Mouse (Mus musculus): ENCODE data around the gene Olfr898. TPM values are rescaled to one million over a fixed set of nuclear protein-coding genes. Genes with fewer than 3 reads are reported as not detected.

The Olfr898 gene
- not detected for polyA plus RNA-seq (2014; fragmentation: Illumina TruSeq; extraction: RNeasy Lipid Tissue Mini Kit (QIAGEN cat#74804); ENCODE audit: low read depth, low replicate concordance)

DNA sequence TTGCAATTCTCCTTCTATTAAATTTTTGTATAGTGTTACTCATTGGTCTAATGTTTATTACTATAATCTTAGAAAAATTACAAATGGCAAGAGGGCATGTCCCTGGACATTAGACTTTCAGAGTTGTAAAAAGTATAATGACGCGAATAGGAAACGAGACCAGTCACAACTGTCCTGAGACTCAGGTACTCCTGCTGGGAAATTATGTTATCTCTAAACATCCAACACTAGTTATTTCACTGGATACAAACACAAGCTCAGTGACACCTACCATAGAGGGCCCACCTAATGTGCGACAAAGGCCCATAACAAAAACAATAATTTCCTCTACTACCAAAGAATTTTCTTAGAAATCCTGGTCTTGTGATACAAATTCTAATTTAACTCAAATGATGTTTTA, at the start of gene Olfr898:
TSS of gene Olfr898 (plus strand) at position 301 of the 400 bp plus-strand sequence.

DNA sequence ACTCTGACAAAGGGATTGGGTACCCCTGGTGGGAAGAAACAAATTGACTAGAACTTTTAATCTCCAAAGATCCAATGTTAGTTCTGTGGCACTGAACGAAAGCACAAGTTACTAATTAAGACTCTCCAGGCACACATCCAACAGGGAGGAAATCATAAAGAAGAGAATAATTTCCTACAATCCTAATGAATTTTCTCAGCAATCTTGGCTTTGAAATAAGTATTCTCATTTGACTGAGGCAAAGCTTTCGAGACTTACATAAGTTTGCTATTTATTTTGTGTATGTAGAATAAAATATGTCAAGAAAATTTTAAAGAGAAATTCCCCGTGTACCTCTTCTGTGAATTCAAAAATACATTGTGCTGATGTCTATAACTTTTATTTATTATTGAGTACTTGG, 19.5 kb upstream of the Olfr898 start, which contains the start of gene Olfr25:
TSS of gene Olfr25 (plus strand) at position 301 of the 400 bp plus-strand sequence.

DNA sequence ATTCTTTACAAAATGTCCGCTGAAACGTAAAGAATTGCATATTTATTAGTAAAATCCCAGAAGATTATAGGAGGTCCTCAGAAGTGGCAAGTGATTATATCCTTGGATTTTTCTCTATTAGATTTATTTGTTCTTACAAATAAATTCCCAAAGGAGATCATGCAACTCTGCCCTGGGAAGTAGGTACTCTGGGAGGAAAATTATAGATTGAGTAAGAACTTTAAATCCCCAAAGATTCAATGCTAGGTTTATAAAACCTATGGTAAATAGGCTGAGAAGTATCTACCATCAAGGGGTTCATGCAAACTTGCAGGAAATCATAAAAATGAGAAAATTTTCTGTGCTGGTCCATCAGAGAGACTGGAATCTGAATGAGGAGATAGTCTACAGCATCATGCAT, 18.4 kb downstream of the Olfr898 start, which contains the start of gene Olfr250:
TSS of gene Olfr250 (plus strand) at position 301 of the 400 bp plus-strand sequence.

DNA sequence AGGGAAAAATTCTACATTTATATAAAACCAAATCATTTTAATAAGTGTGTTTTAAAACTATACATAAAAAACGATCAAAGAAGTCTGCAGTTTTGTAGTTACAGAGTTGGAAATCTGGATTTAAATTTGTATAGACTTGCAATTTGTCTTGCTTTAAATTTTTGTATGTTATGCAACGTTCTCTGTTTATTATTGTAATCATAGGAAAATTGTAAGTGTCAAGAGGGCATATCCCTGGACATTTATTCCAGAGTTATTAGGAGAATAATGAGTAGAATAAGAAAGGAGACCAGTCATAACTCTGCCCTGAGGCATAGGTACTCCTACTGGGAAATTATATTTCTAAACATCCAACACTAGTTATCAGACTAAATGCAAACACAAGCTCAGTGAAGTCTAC, 28.6 kb downstream of the Olfr898 start, which contains the start of gene Olfr251:
TSS of gene Olfr251 (plus strand) at position 301 of the 400 bp plus-strand sequence.

DNA sequence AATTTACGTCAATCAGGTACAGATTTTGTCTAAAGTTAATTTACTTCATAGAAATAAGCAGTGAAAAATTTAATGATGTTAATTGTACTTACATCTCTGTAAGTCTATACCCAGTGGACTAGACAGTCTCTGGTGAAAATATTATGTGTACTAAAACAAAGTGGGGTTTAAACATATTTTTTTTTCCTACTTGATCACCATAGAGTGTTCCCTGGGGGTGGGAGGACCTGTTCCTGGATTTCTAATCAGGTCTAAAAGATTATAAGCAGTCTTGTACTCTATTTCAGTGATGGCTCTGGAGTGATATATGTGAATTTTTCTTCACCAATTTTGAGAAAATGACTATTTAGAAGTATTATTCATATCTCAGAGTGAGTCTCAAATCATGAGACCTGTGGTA, 53.2 kb downstream of the Olfr898 start, which contains the start of gene Olfr147:
TSS of gene Olfr147 (plus strand) at position 301 of the 400 bp plus-strand sequence.

Other genes with a start within 250 kb of the Olfr898 start
- not detected for gene Olfr888, start 240.3 kb upstream of the Olfr898 start, polyA plus RNA-seq (2014; fragmentation: Illumina TruSeq; extraction: RNeasy Lipid Tissue Mini Kit (QIAGEN cat#74804); ENCODE audit: low read depth, low replicate concordance)
- not detected for gene Olfr889, start 233.2 kb upstream of the Olfr898 start, polyA plus RNA-seq (2014; fragmentation: Illumina TruSeq; extraction: RNeasy Lipid Tissue Mini Kit (QIAGEN cat#74804); ENCODE audit: low read depth, low replicate concordance)
- gene Olfr890, start 205.9 kb upstream of the Olfr898 start, polyA plus RNA-seq (2014; fragmentation: Illumina TruSeq; extraction: RNeasy Lipid Tissue Mini Kit (QIAGEN cat#74804); ENCODE audit: low read depth, low replicate concordance): not detected
- not detected for gene Olfr891, start 167.6 kb upstream of the Olfr898 start, polyA plus RNA-seq (2014; fragmentation: Illumina TruSeq; extraction: RNeasy Lipid Tissue Mini Kit (QIAGEN cat#74804); ENCODE audit: low read depth, low replicate concordance)
- gene Olfr893, start 140.0 kb upstream of the Olfr898 start, polyA plus RNA-seq (2014; fragmentation: Illumina TruSeq; extraction: RNeasy Lipid Tissue Mini Kit (QIAGEN cat#74804); ENCODE audit: low read depth, low replicate concordance): not detected
- gene Olfr894, start 130.4 kb upstream of the Olfr898 start, polyA plus RNA-seq (2014; fragmentation: Illumina TruSeq; extraction: RNeasy Lipid Tissue Mini Kit (QIAGEN cat#74804); ENCODE audit: low read depth, low replicate concordance): not detected
- not detected for gene Olfr143, start 95.6 kb upstream of the Olfr898 start, polyA plus RNA-seq (2014; fragmentation: Illumina TruSeq; extraction: RNeasy Lipid Tissue Mini Kit (QIAGEN cat#74804); ENCODE audit: low read depth, low replicate concordance)
- not detected for gene Olfr895, start 80.6 kb upstream of the Olfr898 start, polyA plus RNA-seq (2014; fragmentation: Illumina TruSeq; extraction: RNeasy Lipid Tissue Mini Kit (QIAGEN cat#74804); ENCODE audit: low read depth, low replicate concordance)
- gene Olfr896-ps1, start 57.3 kb upstream of the Olfr898 start, polyA plus RNA-seq (2014; fragmentation: Illumina TruSeq; extraction: RNeasy Lipid Tissue Mini Kit (QIAGEN cat#74804); ENCODE audit: low read depth, low replicate concordance): not detected
- not detected for gene Olfr25, start 19.4 kb upstream of the Olfr898 start, polyA plus RNA-seq (2014; fragmentation: Illumina TruSeq; extraction: RNeasy Lipid Tissue Mini Kit (QIAGEN cat#74804); ENCODE audit: low read depth, low replicate concordance)
- gene Olfr250, start 18.5 kb downstream of the Olfr898 start, polyA plus RNA-seq (2014; fragmentation: Illumina TruSeq; extraction: RNeasy Lipid Tissue Mini Kit (QIAGEN cat#74804); ENCODE audit: low read depth, low replicate concordance): not detected
- not detected for gene Olfr251, start 28.7 kb downstream of the Olfr898 start, polyA plus RNA-seq (2014; fragmentation: Illumina TruSeq; extraction: RNeasy Lipid Tissue Mini Kit (QIAGEN cat#74804); ENCODE audit: low read depth, low replicate concordance)
- not detected for gene Olfr147, start 53.3 kb downstream of the Olfr898 start, polyA plus RNA-seq (2014; fragmentation: Illumina TruSeq; extraction: RNeasy Lipid Tissue Mini Kit (QIAGEN cat#74804); ENCODE audit: low read depth, low replicate concordance)
- gene Olfr901, start 81.0 kb downstream of the Olfr898 start, polyA plus RNA-seq (2014; fragmentation: Illumina TruSeq; extraction: RNeasy Lipid Tissue Mini Kit (QIAGEN cat#74804); ENCODE audit: low read depth, low replicate concordance): not detected
- gene Olfr902, start 99.2 kb downstream of the Olfr898 start, polyA plus RNA-seq (2014; fragmentation: Illumina TruSeq; extraction: RNeasy Lipid Tissue Mini Kit (QIAGEN cat#74804); ENCODE audit: low read depth, low replicate concordance): not detected
- gene Olfr904, start 114.7 kb downstream of the Olfr898 start, polyA plus RNA-seq (2014; fragmentation: Illumina TruSeq; extraction: RNeasy Lipid Tissue Mini Kit (QIAGEN cat#74804); ENCODE audit: low read depth, low replicate concordance): not detected
- not detected for gene Olfr905, start 122.7 kb downstream of the Olfr898 start, polyA plus RNA-seq (2014; fragmentation: Illumina TruSeq; extraction: RNeasy Lipid Tissue Mini Kit (QIAGEN cat#74804); ENCODE audit: low read depth, low replicate concordance)
- gene Olfr906, start 138.7 kb downstream of the Olfr898 start, polyA plus RNA-seq (2014; fragmentation: Illumina TruSeq; extraction: RNeasy Lipid Tissue Mini Kit (QIAGEN cat#74804); ENCODE audit: low read depth, low replicate concordance): not detected
- gene Olfr907, start 147.4 kb downstream of the Olfr898 start, polyA plus RNA-seq (2014; fragmentation: Illumina TruSeq; extraction: RNeasy Lipid Tissue Mini Kit (QIAGEN cat#74804); ENCODE audit: low read depth, low replicate concordance): not detected
- gene Olfr911-ps1, start 173.2 kb downstream of the Olfr898 start, polyA plus RNA-seq (2014; fragmentation: Illumina TruSeq; extraction: RNeasy Lipid Tissue Mini Kit (QIAGEN cat#74804); ENCODE audit: low read depth, low replicate concordance): not detected
- gene Olfr910, start 189.4 kb downstream of the Olfr898 start, polyA plus RNA-seq (2014; fragmentation: Illumina TruSeq; extraction: RNeasy Lipid Tissue Mini Kit (QIAGEN cat#74804); ENCODE audit: low read depth, low replicate concordance): not detected
- gene Olfr912, start 231.8 kb downstream of the Olfr898 start, polyA plus RNA-seq (2014; fragmentation: Illumina TruSeq; extraction: RNeasy Lipid Tissue Mini Kit (QIAGEN cat#74804); ENCODE audit: low read depth, low replicate concordance): not detected
- gene Olfr913, start 244.3 kb downstream of the Olfr898 start, polyA plus RNA-seq (2014; fragmentation: Illumina TruSeq; extraction: RNeasy Lipid Tissue Mini Kit (QIAGEN cat#74804); ENCODE audit: low read depth, low replicate concordance): not detected